In the genomic region with DNA sequence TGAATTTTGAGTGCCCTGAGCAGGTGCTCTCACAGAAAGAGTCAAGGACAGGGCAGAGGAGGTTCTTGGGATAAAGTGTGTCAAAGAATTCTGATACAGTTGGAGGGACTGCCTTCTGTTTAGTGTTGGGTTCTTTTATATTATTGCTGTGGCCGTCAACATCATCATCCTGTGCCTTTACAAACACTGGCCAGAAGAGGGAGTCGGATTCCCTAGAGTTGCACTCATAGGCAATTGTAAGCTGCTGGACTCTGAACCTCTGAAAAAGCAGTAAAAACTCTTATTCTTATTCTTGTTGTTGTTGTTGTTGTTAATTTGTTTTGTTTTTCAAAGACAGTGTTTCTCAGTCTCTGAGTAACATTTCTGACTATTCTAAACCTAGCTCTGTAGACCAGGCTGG, we compare ENCODE assay signal across 8 mouse cellular contexts. TPM values are rescaled to one million over a fixed set of nuclear protein-coding genes. Genes with fewer than 3 reads are reported as not detected.
DNase-seq lines count a peak whose midpoint lies in the region; ATAC-seq and TF ChIP-seq lines count a peak whose summit lies in the region.
"Had no signal": no experiment of that assay in that cellular context is flagged by ENCODE, and none has a peak within 500 bp of the region (broad histone marks: within the 10 kb centered on the region; RNA-seq: fewer than 3 reads in every experiment).

No protein-coding gene starts in this region.

- peak; percentile 69 for TF ChIP-seq CTCF in kidney, postnatal 0 days (IDR thresholded peaks at IDR 0.05; ENCODE audit: low read depth)
- peak; percentile 12; the same call in 1 of the 2 replicates for TF ChIP-seq CTCF in G1E (IDR thresholded peaks at IDR 0.05; ENCODE audit: low read depth, low read length)

- H3K27ac ChIP-seq in kidney, postnatal 0 days: no peak overlapping the region
- no peak overlapping the region for H3K27ac ChIP-seq in kidney, embryonic 14.5 days (ENCODE audit: low read depth, low read length)
- H3K27ac ChIP-seq in midbrain, embryonic 11.5 days (ENCODE audit: low read depth, low read length): no peak overlapping the region
- H3K27ac ChIP-seq: embryonic facial prominence, embryonic 15.5 days had no signal

- no peak for ATAC-seq in kidney, postnatal 0 days (replicated peaks; ENCODE audit: low FRiP score, low read depth)
- no peak for ATAC-seq in kidney, embryonic 14.5 days (ENCODE audit: low FRiP score, low TSS enrichment)
- ATAC-seq in G1E (ENCODE audit: extremely low read depth, insufficient number of reproducible peaks, low FRiP score, poor library complexity, severe bottlenecking): 0 out of 2 replicates have a peak, but pooled peaks have one; percentile 59
- ATAC-seq in monocyte, adult 5-6 weeks (replicated peaks; ENCODE audit: insufficient number of reproducible peaks, low FRiP score, low TSS enrichment, poor library complexity, severe bottlenecking): 0 out of 2 replicates have a peak, but pooled peaks have one; percentile 31
- no peak for ATAC-seq in midbrain, embryonic 11.5 days (ENCODE audit: low FRiP score)

- no peak overlapping the region for H3K4me2 ChIP-seq in kidney, postnatal 0 days (ENCODE audit: low read length)
- H3K4me2 ChIP-seq in kidney, embryonic 14.5 days (replicated peaks; ENCODE audit: low read depth, low read length): no peak overlapping the region
- no peak overlapping the region for H3K4me2 ChIP-seq in midbrain, embryonic 11.5 days
- H3K4me2 ChIP-seq: embryonic facial prominence, embryonic 15.5 days had no signal

- peak; percentile 52 for DNase-seq in kidney, postnatal 0 days (ENCODE audit: low spot score)
- DNase-seq in G1E (ENCODE audit: low spot score): no peak
- DNase-seq in adrenal gland, postnatal 36 days: peak; percentile 14 to 45
- DNase-seq in heart, postnatal 4 days: peak; percentile 39
- DNase-seq in midbrain, embryonic 11.5 days (ENCODE audit: low spot score, missing footprints): no peak

- H3K9me3 ChIP-seq in kidney, postnatal 0 days (replicated peaks; ENCODE audit: low read length): no peaks in the 10 kb centered on the region
- no peaks in the 10 kb centered on the region for H3K9me3 ChIP-seq in kidney, embryonic 14.5 days (ENCODE audit: control insufficient read depth, low read length)
- no peaks in the 10 kb centered on the region for H3K9me3 ChIP-seq in G1E (replicated peaks)
- no peaks in the 10 kb centered on the region for H3K9me3 ChIP-seq in midbrain, embryonic 11.5 days (ENCODE audit: control insufficient read depth, low read length)
- H3K9me3 ChIP-seq: embryonic facial prominence, embryonic 15.5 days had no signal

- no peaks in the 10 kb centered on the region for H3K36me3 ChIP-seq in kidney, postnatal 0 days (ENCODE audit: insufficient read depth, low read length)
- H3K36me3 ChIP-seq in kidney, embryonic 14.5 days (ENCODE audit: control insufficient read depth, insufficient read depth, low read length): no peaks in the 10 kb centered on the region
- peaks cover 2% of the 10 kb centered on the region for H3K36me3 ChIP-seq in G1E (replicated peaks)
- H3K36me3 ChIP-seq in midbrain, embryonic 11.5 days (ENCODE audit: control insufficient read depth, insufficient read depth, low read length): no peaks in the 10 kb centered on the region
- H3K36me3 ChIP-seq: embryonic facial prominence, embryonic 15.5 days had no signal

- H3K9ac ChIP-seq in kidney, postnatal 0 days (ENCODE audit: low read depth, low read length): no peak overlapping the region
- no peak overlapping the region for H3K9ac ChIP-seq in kidney, embryonic 14.5 days (ENCODE audit: low read depth, low read length)
- H3K9ac ChIP-seq in midbrain, embryonic 11.5 days (ENCODE audit: low read length): no peak overlapping the region
- H3K9ac ChIP-seq: embryonic facial prominence, embryonic 15.5 days had no signal

- no peaks in the 10 kb centered on the region for H3K4me1 ChIP-seq in kidney, postnatal 0 days (replicated peaks; ENCODE audit: insufficient read depth, low read length)
- no peaks in the 10 kb centered on the region for H3K4me1 ChIP-seq in kidney, embryonic 14.5 days (ENCODE audit: control insufficient read depth, insufficient read depth, low read length)
- H3K4me1 ChIP-seq in G1E (ENCODE audit: insufficient read depth, low read depth, low read length): peaks cover 14% of the 10 kb centered on the region
- peaks cover 6% of the 10 kb centered on the region; the same call in 1 of the 2 replicates for H3K4me1 ChIP-seq in midbrain, embryonic 11.5 days (ENCODE audit: control insufficient read depth, insufficient read depth, low read length)
- H3K4me1 ChIP-seq: embryonic facial prominence, embryonic 15.5 days had no signal

- WGBS in kidney, postnatal 0 days: 48% methylated on average over 2 of the region's 2 CpGs
- WGBS in kidney, embryonic 14.5 days: 71% methylated on average over 2 of the region's 2 CpGs
- 69% methylated on average over 2 of the region's 2 CpGs for WGBS in midbrain, embryonic 11.5 days

- H3K4me3 ChIP-seq in kidney, postnatal 0 days (replicated peaks; ENCODE audit: low read depth, low read length): no peak overlapping the region
- H3K4me3 ChIP-seq in kidney, embryonic 14.5 days (ENCODE audit: low read length): no peak overlapping the region
- no peak overlapping the region for H3K4me3 ChIP-seq in G1E (ENCODE audit: low read depth, low read length)
- H3K4me3 ChIP-seq in midbrain, embryonic 11.5 days (ENCODE audit: low read depth, low read length): no peak overlapping the region
- H3K4me3 ChIP-seq: embryonic facial prominence, embryonic 15.5 days had no signal

- no peaks in the 10 kb centered on the region for H3K27me3 ChIP-seq in kidney, postnatal 0 days (ENCODE audit: insufficient read depth, low read length)
- no peaks in the 10 kb centered on the region for H3K27me3 ChIP-seq in kidney, embryonic 14.5 days (ENCODE audit: control insufficient read depth, insufficient read depth, low read length)
- no peaks in the 10 kb centered on the region for H3K27me3 ChIP-seq in G1E (ENCODE audit: insufficient read depth, low read length)
- H3K27me3 ChIP-seq in midbrain, embryonic 11.5 days (ENCODE audit: control insufficient read depth, insufficient read depth, low read length): no peaks in the 10 kb centered on the region
- H3K27me3 ChIP-seq: embryonic facial prominence, embryonic 15.5 days had no signal

RNA-seq across cellular contexts. Expression of a gene that starts 5.3 kb away (rescaled TPM):
- polyA plus RNA-seq in kidney, postnatal 0 days (2015; fragmentation: Nextera tagmentation; extraction: Ambion mirVana): 66.4 and 75.0 TPM in 2 replicates
- polyA plus RNA-seq in kidney, embryonic 14.5 days (2014; fragmentation: Nextera tagmentation; extraction: Ambion mirVana): 77.7 and 80.9 TPM in 2 replicates
- total RNA-seq in G1E (2014; fragmentation: Nextera tagmentation) (79.9 and 80.6 TPM in 2 replicates), G1E (2017) (76.3 and 80.2 TPM in 2 replicates)
- polyA plus RNA-seq in G1E (2012): 35.5 and 37.0 TPM in 2 replicates
- 10 to 100 TPM; 13.1 to 14.3 TPM for total RNA-seq in adrenal gland, postnatal 36 days (2021)
- 10 to 100 TPM; 24.2 to 25.3 TPM for total RNA-seq in heart, postnatal 4 days (2021)
- total RNA-seq in monocyte, adult 5-6 weeks (2017): 54.5 to 62.7 TPM (median 58.7 TPM) in 3 replicates
- 112 and 118 TPM in 2 replicates for polyA plus RNA-seq in midbrain, embryonic 11.5 days (2014; fragmentation: Nextera tagmentation; extraction: Ambion mirVana)

Comparison
In these comparisons a context has a peak if more than half of its experiments do, and no peak if none do; other contexts are left out.
1. ATAC-seq: peak in G1E (single experiment) and monocyte, adult 5-6 weeks (single experiment); none in kidney, postnatal 0 days (single experiment), kidney, embryonic 14.5 days (single experiment) and midbrain, embryonic 11.5 days (single experiment).
2. DNase-seq: peak in kidney, postnatal 0 days (single experiment), adrenal gland, postnatal 36 days (2 of 2) and heart, postnatal 4 days (single experiment); none in G1E (single experiment) and midbrain, embryonic 11.5 days (single experiment).